Mouse (Mus musculus): ENCODE measurements around the gene Slc16a14. TPM values are rescaled to one million over a fixed set of nuclear protein-coding genes. Genes with fewer than 3 reads are reported as not detected.
A peak's percentile ranks its signal among the peaks of the same experiment; 100 is the strongest.

Slc16a14 gene
- polyA plus RNA-seq, 1 experiment from 2014 or later = 12.0 TPM

DNA sequence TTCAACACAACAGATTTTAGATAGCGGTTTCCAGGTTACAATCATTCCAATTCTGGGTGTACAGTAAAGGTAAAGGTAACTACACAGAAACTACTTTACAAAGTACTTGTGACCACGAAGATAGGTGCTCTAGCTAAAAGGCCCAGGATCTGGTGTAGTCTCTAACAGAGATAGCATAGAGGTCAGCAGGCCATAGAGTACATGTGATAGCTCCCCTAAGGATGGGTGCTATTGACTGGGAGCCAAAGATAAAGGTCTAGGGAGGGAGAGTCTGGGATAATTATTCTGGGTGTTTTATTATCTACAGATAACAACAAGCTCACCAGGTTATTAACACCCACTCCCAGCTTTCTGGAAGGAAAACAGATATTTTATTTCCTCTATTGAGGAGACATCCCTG lies 11.5 kb downstream of the Slc16a14 start:
- Histone ChIP-seq H3K4me2 (replicated peaks) (no peak overlapping the region), H3K4me3 (replicated peaks; ENCODE audit: low read length) (no peak overlapping the region), H3K9me3 (ENCODE audit: control insufficient read depth, low read length) (no peaks in the 10 kb centered on the region), H3K9ac (no peak overlapping the region), H3K36me3 (replicated peaks; ENCODE audit: control insufficient read depth, insufficient read depth) (peaks cover 23% of the 10 kb centered on the region), H3K27ac (no peak overlapping the region), H3K27me3 (ENCODE audit: control insufficient read depth, insufficient read depth, low read length) (no peaks in the 10 kb centered on the region), H3K4me1 (replicated peaks; ENCODE audit: control insufficient read depth, insufficient read depth, low read length) (no peaks in the 10 kb centered on the region)
- DNase-seq (ENCODE audit: low spot score) (no peak), ATAC-seq (ENCODE audit: low FRiP score) (no peak)
- WGBS = 90% methylated on average over 2 of the region's 2 CpGs

DNA sequence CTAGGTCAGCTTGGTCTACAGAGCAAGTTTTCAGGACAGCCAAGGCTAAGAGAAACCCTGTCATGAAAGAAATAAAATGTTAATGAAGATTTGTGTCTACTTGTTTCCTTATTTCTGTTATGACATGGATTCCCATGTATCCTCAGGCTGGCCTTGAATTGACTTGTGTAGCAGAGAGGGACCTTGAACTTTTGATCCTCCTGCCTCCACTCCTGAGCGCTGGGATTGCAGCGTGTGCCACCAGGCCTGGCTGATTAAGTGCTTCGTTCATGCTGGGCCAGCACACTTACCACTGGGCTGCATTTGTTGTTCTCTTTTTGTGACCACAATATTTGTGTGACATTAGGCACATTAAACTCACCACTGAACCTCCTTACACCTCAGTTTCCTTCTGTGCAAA lies 16.1 kb downstream of the Slc16a14 start:
- H3K9me3 ChIP-seq (ENCODE audit: control insufficient read depth, low read length) = no peaks in the 10 kb centered on the region
- ATAC-seq (ENCODE audit: low FRiP score) = no peak
- H3K27me3 ChIP-seq (ENCODE audit: control insufficient read depth, insufficient read depth, low read length) = no peaks in the 10 kb centered on the region
- H3K36me3 ChIP-seq (replicated peaks; ENCODE audit: control insufficient read depth, insufficient read depth) = peaks cover 10% of the 10 kb centered on the region
- H3K27ac ChIP-seq = no peak overlapping the region
- no peaks in the 10 kb centered on the region for H3K4me1 ChIP-seq (replicated peaks; ENCODE audit: control insufficient read depth, insufficient read depth, low read length)
- 94% methylated on average over 3 of the region's 3 CpGs for WGBS
- no peak overlapping the region for H3K4me2 ChIP-seq (replicated peaks)
- H3K4me3 ChIP-seq (replicated peaks; ENCODE audit: low read length) = no peak overlapping the region
- H3K9ac ChIP-seq = no peak overlapping the region
- DNase-seq (ENCODE audit: low spot score) = no peak

DNA sequence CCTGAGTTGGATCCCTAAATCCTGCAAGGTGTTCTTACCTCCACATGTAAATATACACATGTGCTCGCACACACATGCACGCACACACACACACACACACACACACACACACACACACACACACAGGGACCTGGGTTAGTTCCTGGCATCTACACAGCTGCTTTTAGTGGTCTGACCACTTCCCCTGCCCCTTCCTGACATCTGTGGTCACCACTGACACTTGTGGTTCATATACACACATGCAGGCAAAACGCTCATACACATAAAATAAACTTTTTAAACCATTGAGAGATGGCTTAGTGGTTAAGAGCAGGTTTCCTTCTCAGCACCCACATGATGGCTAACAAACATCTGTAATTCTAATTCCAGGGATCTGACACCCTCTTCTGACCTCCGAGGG lies 19.9 kb downstream of the Slc16a14 start:
- no peak overlapping the region for H3K4me3 ChIP-seq (replicated peaks; ENCODE audit: low read length)
- ATAC-seq (ENCODE audit: low FRiP score) (no peak), DNase-seq (ENCODE audit: low spot score) (no peak)
- no peak overlapping the region for H3K4me2 ChIP-seq (replicated peaks)
- H3K9ac ChIP-seq = no peak overlapping the region
- H3K36me3 ChIP-seq (replicated peaks; ENCODE audit: control insufficient read depth, insufficient read depth) = peaks cover 28% of the 10 kb centered on the region
- 91% methylated on average over 4 of the region's 4 CpGs for WGBS
- no peaks in the 10 kb centered on the region for H3K4me1 ChIP-seq (replicated peaks; ENCODE audit: control insufficient read depth, insufficient read depth, low read length)
- no peaks in the 10 kb centered on the region for H3K27me3 ChIP-seq (ENCODE audit: control insufficient read depth, insufficient read depth, low read length)
- no peaks in the 10 kb centered on the region for H3K9me3 ChIP-seq (ENCODE audit: control insufficient read depth, low read length)
- no peak overlapping the region for H3K27ac ChIP-seq

GRCm38 (mm10) chr1:84912571-84912970 lies 22.4 kb downstream of the Slc16a14 start:
- DNase-seq (ENCODE audit: low spot score) (no peak), ATAC-seq (ENCODE audit: low FRiP score) (no peak)
- H3K36me3 ChIP-seq (replicated peaks; ENCODE audit: control insufficient read depth, insufficient read depth) = peaks cover 19% of the 10 kb centered on the region
- H3K27me3 ChIP-seq (ENCODE audit: control insufficient read depth, insufficient read depth, low read length) = no peaks in the 10 kb centered on the region
- no peak overlapping the region for H3K9ac ChIP-seq
- no peak overlapping the region for H3K27ac ChIP-seq
- no peaks in the 10 kb centered on the region for H3K9me3 ChIP-seq (ENCODE audit: control insufficient read depth, low read length)
- H3K4me2 ChIP-seq (replicated peaks) = no peak overlapping the region
- H3K4me1 ChIP-seq (replicated peaks; ENCODE audit: control insufficient read depth, insufficient read depth, low read length) = no peaks in the 10 kb centered on the region
- H3K4me3 ChIP-seq (replicated peaks; ENCODE audit: low read length) = no peak overlapping the region
- WGBS = 98% methylated on average over 11 of the region's 11 CpGs

DNA sequence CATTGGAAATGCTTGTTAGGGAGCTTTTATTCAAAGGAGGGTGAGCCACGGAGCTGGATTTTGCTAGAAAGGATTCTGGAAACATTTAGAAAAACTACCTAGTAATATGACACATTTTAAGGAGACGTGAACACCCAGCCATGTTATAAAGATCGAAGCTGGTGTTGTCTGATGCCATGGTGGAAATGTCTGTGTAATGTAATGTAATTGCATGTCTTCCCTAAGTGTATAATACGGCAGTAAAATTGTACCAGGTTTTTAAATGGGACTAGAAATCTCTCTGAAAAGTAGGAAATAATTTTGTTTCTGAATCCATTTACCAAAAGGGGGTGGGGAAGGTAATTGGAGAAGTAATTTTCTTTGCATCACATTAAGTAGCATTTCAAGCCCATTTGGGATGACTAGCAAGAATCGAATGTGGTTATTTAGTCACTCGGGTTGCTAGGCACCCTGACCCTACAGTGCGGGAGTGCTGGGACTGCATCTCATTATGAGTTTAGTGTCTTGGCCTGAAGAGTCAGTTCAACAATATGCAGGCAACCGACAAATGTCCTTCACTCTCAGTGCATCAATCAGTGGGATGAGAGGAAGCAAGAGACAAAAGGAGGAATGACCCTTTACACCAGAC lies 24.6 kb downstream of the Slc16a14 start:
- Histone ChIP-seq H3K36me3 (replicated peaks; ENCODE audit: control insufficient read depth, insufficient read depth) (peaks cover 19% of the 10 kb centered on the region), H3K4me3 (replicated peaks; ENCODE audit: low read length) (no peak overlapping the region), H3K9me3 (ENCODE audit: control insufficient read depth, low read length) (no peaks in the 10 kb centered on the region), H3K4me1 (replicated peaks; ENCODE audit: control insufficient read depth, insufficient read depth, low read length) (no peaks in the 10 kb centered on the region), H3K27me3 (ENCODE audit: control insufficient read depth, insufficient read depth, low read length) (no peaks in the 10 kb centered on the region), H3K4me2 (replicated peaks) (no peak overlapping the region), H3K9ac (no peak overlapping the region), H3K27ac (no peak overlapping the region)
- DNase-seq (ENCODE audit: low spot score) (no peak), ATAC-seq (ENCODE audit: low FRiP score) (no peak)
- 43% methylated on average over 8 of the region's 8 CpGs for WGBS

DNA sequence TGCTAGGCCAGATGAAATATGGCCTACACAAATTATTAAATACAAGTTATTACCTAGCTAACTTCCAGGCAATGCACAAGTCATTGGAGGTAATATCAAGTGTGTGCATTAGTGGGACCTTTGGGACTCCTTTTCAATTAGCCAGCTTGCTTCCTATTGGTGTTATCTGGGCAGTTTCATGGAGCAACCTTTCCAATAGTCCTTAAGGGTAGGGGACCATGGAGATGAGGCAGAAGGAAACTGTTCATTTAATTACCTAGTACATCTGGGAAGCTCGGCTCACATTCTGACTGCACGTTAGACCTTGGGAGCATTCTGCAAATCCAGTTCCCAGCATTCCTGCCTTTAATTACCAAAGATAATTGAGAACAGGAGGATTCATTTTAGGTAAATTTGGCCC lies 30.5 kb downstream of the Slc16a14 start:
- no peak overlapping the region for H3K4me2 ChIP-seq (replicated peaks)
- no peak overlapping the region for H3K27ac ChIP-seq
- H3K9ac ChIP-seq = no peak overlapping the region
- no peaks in the 10 kb centered on the region for H3K36me3 ChIP-seq (replicated peaks; ENCODE audit: control insufficient read depth, insufficient read depth)
- DNase-seq (ENCODE audit: low spot score) (no peak), ATAC-seq (ENCODE audit: low FRiP score) (peak; percentile 65; the same call in 1 of the 2 replicates)
- H3K9me3 ChIP-seq (ENCODE audit: control insufficient read depth, low read length) = no peaks in the 10 kb centered on the region
- WGBS = 76% methylated on average over 2 of the region's 2 CpGs
- no peaks in the 10 kb centered on the region for H3K27me3 ChIP-seq (ENCODE audit: control insufficient read depth, insufficient read depth, low read length)
- no peak overlapping the region for H3K4me3 ChIP-seq (replicated peaks; ENCODE audit: low read length)
- no peaks in the 10 kb centered on the region for H3K4me1 ChIP-seq (replicated peaks; ENCODE audit: control insufficient read depth, insufficient read depth, low read length)

- no peak for DNase-seq (ENCODE audit: low spot score)
- no peaks in the 10 kb centered on the region for H3K4me1 ChIP-seq (replicated peaks; ENCODE audit: control insufficient read depth, insufficient read depth, low read length)
- no peak overlapping the region for H3K4me3 ChIP-seq (replicated peaks; ENCODE audit: low read length)
- no peaks in the 10 kb centered on the region for H3K27me3 ChIP-seq (ENCODE audit: control insufficient read depth, insufficient read depth, low read length)
- H3K9ac ChIP-seq = no peak overlapping the region
- H3K36me3 ChIP-seq (replicated peaks; ENCODE audit: control insufficient read depth, insufficient read depth) = no peaks in the 10 kb centered on the region
- WGBS = 95% methylated on average over 6 of the region's 6 CpGs
- no peak for ATAC-seq (ENCODE audit: low FRiP score)
- no peaks in the 10 kb centered on the region for H3K9me3 ChIP-seq (ENCODE audit: control insufficient read depth, low read length)
- H3K4me2 ChIP-seq (replicated peaks) = no peak overlapping the region
- no peak overlapping the region for H3K27ac ChIP-seq
These were observed 35.8 kb downstream of the Slc16a14 start for GRCm38 (mm10) chr1:84899156-84899555.

DNA sequence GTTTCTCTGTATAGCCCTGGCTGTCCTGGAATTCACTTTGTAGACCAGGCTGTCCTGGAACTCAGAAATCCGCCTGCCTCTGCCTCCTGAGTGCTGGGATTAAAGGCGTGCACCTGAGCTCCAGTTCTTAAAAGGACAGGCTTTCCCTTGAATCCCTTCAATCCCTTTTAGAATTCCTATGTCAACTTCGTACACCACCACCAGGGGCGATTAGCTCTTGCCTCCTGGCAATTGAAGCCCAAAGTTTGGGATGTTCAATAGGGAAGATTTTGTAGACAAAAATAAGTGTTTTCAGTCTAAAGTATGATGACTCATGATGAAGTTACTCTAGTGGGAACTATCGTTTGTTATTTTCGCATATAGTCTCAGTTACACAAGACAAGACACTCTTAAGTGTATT lies 37.6 kb downstream of the Slc16a14 start:
- H3K4me3 ChIP-seq (replicated peaks; ENCODE audit: low read length) = no peak overlapping the region
- no peak overlapping the region for H3K4me2 ChIP-seq (replicated peaks)
- no peak overlapping the region for H3K9ac ChIP-seq
- no peaks in the 10 kb centered on the region for H3K27me3 ChIP-seq (ENCODE audit: control insufficient read depth, insufficient read depth, low read length)
- DNase-seq (ENCODE audit: low spot score) (no peak), ATAC-seq (ENCODE audit: low FRiP score) (no peak)
- H3K4me1 ChIP-seq (replicated peaks; ENCODE audit: control insufficient read depth, insufficient read depth, low read length) = no peaks in the 10 kb centered on the region
- H3K36me3 ChIP-seq (replicated peaks; ENCODE audit: control insufficient read depth, insufficient read depth) = no peaks in the 10 kb centered on the region
- H3K9me3 ChIP-seq (ENCODE audit: control insufficient read depth, low read length) = no peaks in the 10 kb centered on the region
- WGBS = 89% methylated on average over 6 of the region's 6 CpGs
- no peak overlapping the region for H3K27ac ChIP-seq

DNA sequence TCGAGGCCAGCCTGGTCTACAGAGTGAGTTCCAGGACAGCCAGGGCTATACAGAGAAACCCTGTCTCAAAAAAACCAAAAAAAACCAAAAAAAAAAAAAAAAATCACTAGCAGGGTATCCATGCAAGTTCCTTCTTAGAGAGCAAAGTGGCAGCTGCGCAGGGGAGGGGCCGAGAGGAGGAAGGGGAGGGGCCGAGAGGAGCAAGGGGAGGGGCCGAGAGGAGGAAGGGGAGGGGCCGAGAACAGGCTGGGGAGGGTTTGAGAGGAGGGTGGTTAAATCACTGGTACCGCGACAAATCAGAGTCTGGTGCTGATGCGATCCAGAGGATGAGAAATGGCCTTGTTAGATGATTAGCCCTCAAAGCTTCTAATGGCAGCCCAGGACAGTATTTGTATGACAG lies 43.2 kb downstream of the Slc16a14 start:
- Histone ChIP-seq H3K27ac (no peak overlapping the region), H3K9ac (no peak overlapping the region), H3K4me3 (replicated peaks; ENCODE audit: low read length) (no peak overlapping the region), H3K4me1 (replicated peaks; ENCODE audit: control insufficient read depth, insufficient read depth, low read length) (peaks cover 5% of the 10 kb centered on the region; the same call in 1 of the 2 replicates), H3K9me3 (ENCODE audit: control insufficient read depth, low read length) (no peaks in the 10 kb centered on the region), H3K4me2 (replicated peaks) (no peak overlapping the region), H3K36me3 (replicated peaks; ENCODE audit: control insufficient read depth, insufficient read depth) (no peaks in the 10 kb centered on the region), H3K27me3 (ENCODE audit: control insufficient read depth, insufficient read depth, low read length) (no peaks in the 10 kb centered on the region)
- DNase-seq (ENCODE audit: low spot score) (no peak), ATAC-seq (ENCODE audit: low FRiP score) (no peak)
- WGBS = 91% methylated on average over 9 of the region's 9 CpGs

GRCm38 (mm10) chr1:84890503-84890902 lies 44.4 kb downstream of the Slc16a14 start:
- Histone ChIP-seq H3K9me3 (ENCODE audit: control insufficient read depth, low read length) (no peaks in the 10 kb centered on the region), H3K27me3 (ENCODE audit: control insufficient read depth, insufficient read depth, low read length) (no peaks in the 10 kb centered on the region), H3K9ac (0 out of 2 replicates have a peak overlapping the region, but pooled peaks have one; percentile 1), H3K4me1 (replicated peaks; ENCODE audit: control insufficient read depth, insufficient read depth, low read length) (peaks cover 5% of the 10 kb centered on the region; the same call in 1 of the 2 replicates), H3K36me3 (replicated peaks; ENCODE audit: control insufficient read depth, insufficient read depth) (no peaks in the 10 kb centered on the region), H3K4me2 (replicated peaks) (no peak overlapping the region), H3K27ac (peak overlapping the region; percentile 71), H3K4me3 (replicated peaks; ENCODE audit: low read length) (no peak overlapping the region)
- DNase-seq (ENCODE audit: low spot score) (no peak), ATAC-seq (ENCODE audit: low FRiP score) (no peak)
- 82% methylated on average over 7 of the region's 7 CpGs for WGBS
